Mouse (Mus musculus): ENCODE data around the gene Dph1.

GRCm38 (mm10) chr11:75164750-75165149, 26.3 kb downstream of the Dph1 start:
- TF ChIP-seq POLR2A (IDR thresholded peaks at IDR 0.05; ENCODE audit: borderline replicate concordance, low read depth, low read length) (no peak), CTCF (IDR thresholded peaks at IDR 0.05; ENCODE audit: low read depth, low read length) (no peak)

All from bone marrow macrophage, adult 2 months (primary cell).